Mouse (Mus musculus) spleen, adult 2 months (tissue): ENCODE measurements at regions not wholly inside any gene's neighbourhood (a gene's known extent, or its start where the extent isn't known, plus 50 kb on each side); places are given as distances from the start of the nearest gene placed in this dataset.

Experiments
- DNase-seq, 2 experiments: peaks; one replicate each; pipeline versions ENCODE4 v3.0.0 to v3.0.0-alpha.2; 2012 to 2021; ENCODE audit warnings: low spot score in 2 of 2, low read depth in 1 of 2
- H3K27ac ChIP-seq: fragments of 200-500 bp; 2 replicates; pipeline ENCODE4 v1.5.1; 2012; ENCODE audit warnings: low read length, inconsistent platforms; ENCODE audit not compliant: insufficient read depth
- H3K27me3 ChIP-seq: fragments of 200-500 bp; 2 replicates; pipeline ENCODE4 v1.6.1; 2012; ENCODE audit warnings: mild to moderate bottlenecking, moderate library complexity, low read length, inconsistent platforms; ENCODE audit not compliant: control insufficient read depth, insufficient read depth
- H3K36me3 ChIP-seq: fragments of 200-500 bp; 2 replicates; pipeline ENCODE4 v1.6.1; 2012; ENCODE audit warnings: mild to moderate bottlenecking, low read length, inconsistent platforms; ENCODE audit not compliant: control insufficient read depth, insufficient read depth
- H3K4me1 ChIP-seq: fragments of 200-500 bp; 2 replicates; pipeline ENCODE4 v1.6.1; 2011; ENCODE audit warnings: inconsistent platforms; ENCODE audit not compliant: control insufficient read depth, insufficient read depth, insufficient read length
- H3K4me3 ChIP-seq: fragments of 200-500 bp; 2 replicates; pipeline ENCODE4 v1.5.1; 2011; ENCODE audit warnings: mild to moderate bottlenecking, inconsistent platforms; ENCODE audit not compliant: insufficient read depth, insufficient read length; ENCODE audit errors: extremely low read depth
- CTCF ChIP-seq: fragments of 200-500 bp; IDR thresholded peaks from 2 replicates; pipeline ENCODE4 v1.5.1; 2011; ENCODE audit warnings: mild to moderate bottlenecking, inconsistent platforms; ENCODE audit not compliant: insufficient read depth, insufficient read length, insufficient replicate concordance; ENCODE audit errors: extremely low read depth
- POLR2A ChIP-seq: fragments of 200-500 bp; IDR thresholded peaks from 2 replicates; pipeline ENCODE4 v1.6.1; 2011; ENCODE audit warnings: low read depth, low read length, inconsistent platforms
- WGBS: fragments of 180-500 bp; shearing (Covaris S2); methylation state at CpG from one replicate; pipeline ENCODE4 v1.1.7; 2018; 5-methylcytosine and 5-hydroxymethylcytosine counted together

- Histone ChIP-seq H3K4me3 (no peak overlapping the region), H3K27ac (0 out of 2 replicates have a peak overlapping the region, but pooled peaks have one; percentile 1), H3K36me3 (no peaks in the 10 kb centered on the region), H3K27me3 (no peaks in the 10 kb centered on the region), H3K4me1 (peaks cover 25% of the 10 kb centered on the region; the same call in 1 of the 2 replicates)
- 30% methylated on average over 3 of the region's 3 CpGs for WGBS
- peak; percentile 6 to 21 for DNase-seq
- TF ChIP-seq POLR2A (no peak), CTCF (no peak)
Measured at GRCm38 (mm10) chr19:21175426-21175831, 96.6 kb upstream of the Zfand5 start.

- Histone ChIP-seq H3K36me3 (no peaks in the 10 kb centered on the region), H3K4me3 (no peak overlapping the region), H3K27me3 (no peaks in the 10 kb centered on the region), H3K4me1 (peaks cover 25% of the 10 kb centered on the region; the same call in 1 of the 2 replicates), H3K27ac (no peak overlapping the region)
- DNase-seq = no peak
- TF ChIP-seq CTCF = no peak
- no peak for TF ChIP-seq POLR2A
- WGBS = 63% methylated on average over 5 of the region's 5 CpGs
Measured at GRCm38 (mm10) chr19:21174636-21175035, 97.4 kb upstream of the Zfand5 start.

GRCm38 (mm10) chr19:21173896-21174483 is 98.1 kb upstream of the Zfand5 start:
- Histone ChIP-seq H3K4me1 (peaks cover 25% of the 10 kb centered on the region; the same call in 1 of the 2 replicates), H3K27ac (no peak overlapping the region), H3K36me3 (no peaks in the 10 kb centered on the region), H3K27me3 (no peaks in the 10 kb centered on the region), H3K4me3 (no peak overlapping the region)
- TF ChIP-seq POLR2A (no peak), CTCF (no peak)
- WGBS = 18% methylated on average over 5 of the region's 5 CpGs
- DNase-seq = peak in 1 of 2 experiments; percentile 10

- TF ChIP-seq POLR2A (no peak), CTCF (no peak)
- H3K4me1 ChIP-seq = peaks cover 20% of the 10 kb centered on the region; the same call in 1 of the 2 replicates
- DNase-seq = no peak
- no peak overlapping the region for H3K27ac ChIP-seq
- H3K4me3 ChIP-seq = no peak overlapping the region
- H3K27me3 ChIP-seq = no peaks in the 10 kb centered on the region
- no peaks in the 10 kb centered on the region for H3K36me3 ChIP-seq
- WGBS = 64% methylated on average over 2 of the region's 2 CpGs
Measured at GRCm38 (mm10) chr19:21171191-21171590, 100.9 kb upstream of the Zfand5 start.

GRCm38 (mm10) chr19:21170785-21171184 is 101.3 kb upstream of the Zfand5 start:
- no peak for TF ChIP-seq POLR2A
- no peak for TF ChIP-seq CTCF
- Histone ChIP-seq H3K27me3 (no peaks in the 10 kb centered on the region), H3K27ac (no peak overlapping the region), H3K36me3 (no peaks in the 10 kb centered on the region), H3K4me3 (no peak overlapping the region), H3K4me1 (peaks cover 19% of the 10 kb centered on the region; the same call in 1 of the 2 replicates)
- 6% methylated on average over 2 of the region's 2 CpGs for WGBS
- DNase-seq = no peak

GRCm38 (mm10) chr19:21166939-21167338 is 105.1 kb upstream of the Zfand5 start:
- H3K4me1 ChIP-seq = no peaks in the 10 kb centered on the region; the same call in 1 of the 2 replicates
- H3K4me3 ChIP-seq = no peak overlapping the region
- no peak for DNase-seq
- H3K36me3 ChIP-seq = no peaks in the 10 kb centered on the region
- H3K27ac ChIP-seq = no peak overlapping the region
- H3K27me3 ChIP-seq = no peaks in the 10 kb centered on the region
- 95% methylated on average over 4 of the region's 4 CpGs for WGBS
- TF ChIP-seq POLR2A (no peak), CTCF (no peak)

- Histone ChIP-seq H3K36me3 (no peaks in the 10 kb centered on the region), H3K27me3 (no peaks in the 10 kb centered on the region), H3K27ac (no peak overlapping the region), H3K4me3 (no peak overlapping the region), H3K4me1 (no peaks in the 10 kb centered on the region; the same call in 1 of the 2 replicates)
- WGBS = 75% methylated on average over 5 of the region's 5 CpGs
- no peak for TF ChIP-seq CTCF
- TF ChIP-seq POLR2A = no peak
- DNase-seq = no peak
Measured at GRCm38 (mm10) chr19:21166465-21166860, 105.6 kb upstream of the Zfand5 start.
